Mouse (Mus musculus) liver, adult 2 months (tissue): ENCODE data around the gene Icam5. TPM values are rescaled to one million over a fixed set of nuclear protein-coding genes. Genes with fewer than 3 reads are reported as not detected.

ENCODE experiments used
- DNase-seq: peaks from one replicate; pipeline ENCODE4 v3.0.0-alpha.2; 2011; ENCODE audit warnings: low read depth, low spot score; ENCODE audit errors: extremely low read depth
- H3K27ac ChIP-seq: fragments of 200-500 bp; replicated peaks from 2 replicates; pipeline ENCODE4 v1.5.1; 2012; ENCODE audit warnings: low read depth, mild to moderate bottlenecking, control low read depth, inconsistent platforms, low read length; ENCODE audit not compliant: insufficient read depth
- H3K27me3 ChIP-seq: fragments of 200-500 bp; 2 replicates; pipeline ENCODE4 v1.6.1; 2012; ENCODE audit warnings: mild to moderate bottlenecking, moderate library complexity, low read length, inconsistent platforms; ENCODE audit not compliant: control insufficient read depth, insufficient read depth
- H3K36me3 ChIP-seq: fragments of 200-500 bp; 2 replicates; pipeline ENCODE4 v1.6.1; 2012; ENCODE audit warnings: low read length, inconsistent platforms; ENCODE audit not compliant: control insufficient read depth, insufficient read depth
- H3K4me1 ChIP-seq: fragments of 200-500 bp; 2 replicates; pipeline ENCODE4 v1.6.1; 2011; ENCODE audit warnings: low read length; ENCODE audit not compliant: control insufficient read depth, insufficient read depth
- H3K4me3 ChIP-seq: fragments of 200-500 bp; 2 replicates; pipeline ENCODE4 v1.5.1; 2011; ENCODE audit warnings: low read depth, mild to moderate bottlenecking, control low read depth, low read length, moderate library complexity; ENCODE audit not compliant: insufficient read depth
- H3K79me2 ChIP-seq: fragments of 200-500 bp; 2 replicates; pipeline ENCODE4 v1.6.1; 2012; ENCODE audit warnings: inconsistent platforms, mild to moderate bottlenecking, low read length, moderate library complexity; ENCODE audit not compliant: control insufficient read depth, insufficient read depth
- H3K9ac ChIP-seq: fragments of 200-500 bp; 2 replicates; pipeline ENCODE4 v1.6.1; 2012; ENCODE audit warnings: low read depth, mild to moderate bottlenecking, control low read depth, inconsistent platforms, low read length
- CTCF ChIP-seq: fragments of 200-500 bp; IDR thresholded peaks from 2 replicates; pipeline ENCODE4 v1.5.1; 2011; ENCODE audit warnings: low read depth, low read length, control low read depth
- POLR2A ChIP-seq: fragments of 200-500 bp; IDR thresholded peaks from 2 replicates; pipeline ENCODE4 v1.6.1; 2011; ENCODE audit warnings: low read length, control low read depth; ENCODE audit not compliant: insufficient read depth; ENCODE audit errors: extremely low read depth
- WGBS: fragments of 180-500 bp; shearing (Covaris S2); methylation state at CpG from one replicate; pipeline ENCODE4 v1.1.7; 2018; 5-methylcytosine and 5-hydroxymethylcytosine counted together
- polyA plus RNA-seq: library from polyadenylated mRNA; depleted of rRNA; stranded (reverse); fragments of >200 nt; gene quantifications from 2 replicates; pipeline ENCODE4 v1.2.3, GENCODE M21; 2012
- total RNA-seq: library from RNA; depleted of rRNA; stranded (reverse); fragments of >200 nt; gene quantifications from 2 replicates; pipeline ENCODE4 v1.2.3, GENCODE M21; 2014

The Icam5 gene
- total and polyA plus RNA-seq, 2 experiments = 0.09 TPM; not detected in 1

DNA sequence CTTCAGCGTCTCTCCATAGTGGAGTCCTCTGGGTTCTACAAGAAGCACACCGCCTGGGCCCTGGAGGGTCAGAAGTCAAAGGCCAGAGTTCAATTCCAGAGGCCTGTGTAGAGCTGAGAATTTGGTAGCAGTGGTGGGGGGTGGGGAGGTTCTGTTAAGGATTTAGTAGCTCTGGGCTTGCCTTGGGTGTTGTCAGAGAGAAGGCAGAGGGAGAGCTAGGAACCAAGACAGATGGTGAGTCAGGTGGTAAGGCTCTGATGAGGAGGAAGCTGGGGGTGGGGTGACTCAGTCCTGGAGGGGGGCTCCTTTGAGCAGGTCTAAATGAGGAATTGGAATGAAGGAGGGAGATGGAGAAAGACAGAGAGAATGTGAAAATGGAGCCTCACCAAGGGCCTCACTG, 31.1 kb downstream of the Icam5 start:
- H3K36me3 ChIP-seq = no peaks in the 10 kb centered on the region

DNA sequence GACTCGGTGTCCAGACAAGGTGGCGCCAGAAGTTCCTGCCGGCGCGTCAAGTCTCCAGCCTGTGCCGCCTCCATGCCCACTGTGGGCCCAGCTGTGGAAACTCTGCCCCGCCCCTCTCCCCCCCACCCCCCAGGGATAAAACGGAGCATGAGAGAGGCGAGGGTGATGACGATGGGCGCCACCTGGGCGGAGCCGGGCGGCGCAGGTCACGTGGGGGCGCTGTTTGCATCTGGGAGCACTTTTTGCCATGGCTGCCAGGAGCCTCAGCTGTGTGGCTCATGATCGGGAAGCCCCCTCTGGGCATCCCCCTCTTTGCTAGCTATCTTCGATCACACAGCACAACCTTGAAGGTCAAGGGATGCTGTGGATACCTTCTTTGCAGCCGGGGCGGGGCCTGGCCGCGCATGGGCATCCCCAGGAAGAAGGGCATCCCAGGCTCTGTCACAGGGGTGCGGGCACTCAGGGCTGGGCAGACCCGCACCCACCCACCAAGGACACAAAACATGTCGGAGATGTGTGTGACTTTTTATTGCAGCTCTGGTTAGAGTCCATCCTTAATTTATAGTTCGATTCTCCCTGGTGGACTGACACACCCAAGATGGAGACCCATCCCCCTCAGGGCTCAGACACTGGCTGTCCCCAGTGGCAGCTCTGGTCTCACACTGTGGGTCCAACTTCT, 35.3 kb downstream of the Icam5 start, which contains the start of gene Zglp1:
Gene Zglp1, minus strand, starts transcription at position 88 of the 679 bp plus-strand sequence.
- H3K4me3 ChIP-seq = no peak within 1 kb of the TSS
- no peaks in the 10 kb centered on the region for H3K4me1 ChIP-seq
- H3K9ac ChIP-seq = no peak within 1 kb of the TSS
- WGBS = 85% methylated on average over 27 of the region's 27 CpGs
- H3K79me2 ChIP-seq = no peaks in the 10 kb centered on the region
- TF ChIP-seq CTCF = no peak
- no peak for TF ChIP-seq POLR2A
- H3K36me3 ChIP-seq = no peaks in the 10 kb centered on the region
- H3K27ac ChIP-seq = no peak within 1 kb of the TSS
- DNase-seq = no peak
- H3K27me3 ChIP-seq = no peaks in the 10 kb centered on the region

More for the DNA sequence above, 31.1 kb downstream of the Icam5 start:
- no peak overlapping the region for H3K4me3 ChIP-seq
- no peaks in the 10 kb centered on the region for H3K27me3 ChIP-seq
- 80% methylated on average over 2 of the region's 2 CpGs for WGBS
- DNase-seq = no peak
- no peaks in the 10 kb centered on the region for H3K4me1 ChIP-seq
- no peak overlapping the region for H3K27ac ChIP-seq
- no peak overlapping the region for H3K9ac ChIP-seq
- TF ChIP-seq CTCF (no peak), POLR2A (no peak)
- H3K79me2 ChIP-seq = no peaks in the 10 kb centered on the region

DNA sequence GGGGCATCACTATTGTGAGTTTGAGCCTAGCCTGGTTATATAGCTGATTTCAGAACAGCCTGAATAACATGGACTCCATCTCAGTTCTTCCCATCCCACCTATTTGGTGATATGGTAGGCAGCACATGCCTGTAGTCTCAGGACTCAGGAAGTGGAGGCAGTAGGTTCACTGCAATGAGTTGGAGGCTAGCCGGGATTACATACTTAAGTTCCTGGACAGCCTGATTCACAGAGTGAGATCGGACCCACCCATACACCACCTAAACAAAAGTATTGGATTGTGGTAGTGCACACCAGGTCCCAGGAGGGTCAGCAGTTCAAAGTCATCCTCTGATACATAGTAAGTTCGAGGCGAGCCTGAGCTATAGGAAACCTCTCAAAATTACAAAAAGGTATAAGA, 40.8 kb downstream of the Icam5 start:
- Histone ChIP-seq H3K9ac (peak overlapping the region; percentile 89), H3K79me2 (0 out of 2 replicates have a peak, but pooled peaks cover 4% of the 10 kb centered on the region), H3K27me3 (no peaks in the 10 kb centered on the region), H3K36me3 (peaks cover 5% of the 10 kb centered on the region; the same call in 1 of the 2 replicates), H3K4me1 (peaks cover 7% of the 10 kb centered on the region), H3K4me3 (peak overlapping the region; percentile 88), H3K27ac (no peak overlapping the region)
- DNase-seq = no peak
- TF ChIP-seq CTCF (no peak), POLR2A (no peak)
- WGBS = 8% methylated on average over 4 of the region's 4 CpGs

DNA sequence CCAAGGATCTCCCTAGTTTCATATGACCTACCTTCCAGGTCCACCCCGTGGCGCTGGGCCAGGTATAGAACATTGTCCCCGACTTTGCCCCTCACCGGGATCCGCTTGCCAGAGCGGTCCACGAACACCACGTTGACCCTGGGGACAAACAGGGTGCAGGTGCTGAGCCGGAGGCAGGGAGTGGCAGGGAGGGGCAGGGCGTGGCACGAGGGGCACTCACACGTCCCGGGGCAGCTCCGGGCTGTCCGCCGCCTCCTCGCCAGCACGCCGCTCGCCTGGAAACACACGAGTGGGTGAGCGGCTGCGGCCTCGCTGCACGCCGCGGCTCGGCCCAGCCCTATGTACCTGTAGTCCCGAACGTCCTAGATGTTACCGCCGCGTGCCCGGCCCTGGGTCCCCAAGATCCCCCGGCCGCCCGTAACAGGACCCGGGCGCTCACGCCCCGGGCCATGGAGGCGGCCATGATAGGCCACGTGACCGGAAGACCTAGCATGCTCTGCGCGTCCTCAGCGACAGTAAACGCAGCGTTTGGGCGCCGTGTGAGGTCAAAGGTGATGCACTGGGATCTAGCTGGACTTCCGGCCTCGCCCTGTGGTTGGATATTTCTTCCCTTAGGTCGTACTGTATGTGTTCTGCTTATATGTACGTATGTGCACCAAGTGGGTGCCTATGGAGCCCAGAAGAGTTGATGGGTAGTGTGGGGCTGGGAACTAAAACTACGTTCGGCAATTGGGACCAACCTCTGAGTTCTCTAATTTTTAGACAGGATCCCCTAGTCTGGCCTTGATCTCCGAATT, 41.4 kb downstream of the Icam5 start, which contains the start of the genes Gm49373 and Fdx1l:
Gene Gm49373, minus strand, starts transcription at position 53 of the 797 bp plus-strand sequence.
Gene Fdx1l, minus strand, starts transcription at position 571 of the 797 bp plus-strand sequence.
- peak; percentile 84 for DNase-seq
- 2% methylated on average over 58 of the region's 58 CpGs for WGBS
- Histone ChIP-seq H3K36me3 (peaks cover 5% of the 10 kb centered on the region; the same call in 1 of the 2 replicates), H3K79me2 (0 out of 2 replicates have a peak, but pooled peaks cover 4% of the 10 kb centered on the region), H3K4me1 (peaks cover 7% of the 10 kb centered on the region), H3K27ac (peak within 1 kb of the TSS; percentile 43), H3K4me3 (peak within 1 kb of the TSS; percentile 88), H3K27me3 (no peaks in the 10 kb centered on the region), H3K9ac (peak within 1 kb of the TSS; percentile 89)
- TF ChIP-seq POLR2A = 0 out of 2 replicates have a peak, but pooled peaks have one; percentile 54
- TF ChIP-seq CTCF = no peak

DNA sequence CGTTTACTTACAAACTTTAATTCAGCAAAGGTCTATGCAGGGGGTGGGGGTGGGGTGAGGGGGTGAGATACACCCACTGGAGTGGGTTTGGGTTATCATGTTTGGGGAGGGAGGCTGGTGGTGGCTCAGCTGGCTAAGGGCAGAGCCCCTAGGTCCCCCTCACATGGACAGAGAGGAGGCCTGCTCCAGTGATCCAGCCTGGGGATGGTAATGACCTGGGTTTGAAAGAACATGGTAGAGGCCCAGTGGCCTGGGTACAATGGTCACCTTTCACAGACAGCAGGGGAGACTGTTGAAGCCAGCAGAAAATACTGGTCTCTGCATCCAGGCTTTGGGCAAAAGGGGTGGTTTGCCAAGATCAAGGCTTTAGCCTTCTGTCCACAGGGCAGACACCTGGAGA, 42.3 kb downstream of the Icam5 start:
- H3K79me2 ChIP-seq = 0 out of 2 replicates have a peak, but pooled peaks cover 4% of the 10 kb centered on the region
- TF ChIP-seq POLR2A = no peak
- TF ChIP-seq CTCF = no peak
- H3K27ac ChIP-seq = no peak overlapping the region
- no peaks in the 10 kb centered on the region for H3K27me3 ChIP-seq
- 82% methylated on average over 1 of the region's 1 CpGs for WGBS
- H3K9ac ChIP-seq = no peak overlapping the region
- H3K4me3 ChIP-seq = no peak overlapping the region
- DNase-seq = no peak
- H3K36me3 ChIP-seq = peaks cover 13% of the 10 kb centered on the region
- H3K4me1 ChIP-seq = peaks cover 7% of the 10 kb centered on the region
